Mouse (Mus musculus) liver, adult 2 months (tissue): ENCODE measurements at regions not wholly inside any gene's neighbourhood (a gene's known extent, or its start where the extent isn't known, plus 50 kb on each side); places are given as distances from the start of the nearest gene placed in this dataset.

Experiments used
- CTCF ChIP-seq: fragments of 200-500 bp; IDR thresholded peaks from 2 replicates; pipeline ENCODE4 v1.5.1; 2011; ENCODE audit warnings: low read depth, low read length, control low read depth
- POLR2A ChIP-seq: fragments of 200-500 bp; IDR thresholded peaks from 2 replicates; pipeline ENCODE4 v1.6.1; 2011; ENCODE audit warnings: low read length, control low read depth; ENCODE audit not compliant: insufficient read depth; ENCODE audit errors: extremely low read depth

GRCm38 (mm10) chr11:71886771-71887170 is 137.1 kb downstream of the Wscd1 start:
- TF ChIP-seq CTCF (no peak), POLR2A (no peak)
